Mouse (Mus musculus) erythroblast, adult 5-6 weeks (primary cell): ENCODE results near the gene Gcc2. TPM values are rescaled to one million over a fixed set of nuclear protein-coding genes. Genes with fewer than 3 reads are reported as not detected.
"Not testable (repeated sequence)": the region's sequence is repeated elsewhere in the genome, so short reads cannot be mapped to it uniquely, and the experiment has no call there.

ENCODE experiments used
- ATAC-seq: replicated peaks from 2 replicates; pipeline ENCODE4 v1.8.0; 2016; ENCODE audit warnings: moderate number of reproducible peaks, mild to moderate bottlenecking, moderate TSS enrichment, inconsistent platforms; ENCODE audit not compliant: poor library complexity, low FRiP score, severe bottlenecking
- total RNA-seq, 2 experiments: library from RNA; stranded (forward) in 1 of 2; stranded (reverse) in 1 of 2; fragments of 150-400 nt in 1 of 2; fragments of 200-764, 138-1000 nt in 1 of 2; gene quantifications; 2 replicates each; pipeline versions ENCODE4 v1.2.3 to v1.2.4; 2015 to 2017; ENCODE audit warnings: low replicate concordance in 2 of 2

Gene Gcc2
- total RNA-seq, 2 experiments from 2014 or later: 6.0 to 8.5 TPM

DNA sequence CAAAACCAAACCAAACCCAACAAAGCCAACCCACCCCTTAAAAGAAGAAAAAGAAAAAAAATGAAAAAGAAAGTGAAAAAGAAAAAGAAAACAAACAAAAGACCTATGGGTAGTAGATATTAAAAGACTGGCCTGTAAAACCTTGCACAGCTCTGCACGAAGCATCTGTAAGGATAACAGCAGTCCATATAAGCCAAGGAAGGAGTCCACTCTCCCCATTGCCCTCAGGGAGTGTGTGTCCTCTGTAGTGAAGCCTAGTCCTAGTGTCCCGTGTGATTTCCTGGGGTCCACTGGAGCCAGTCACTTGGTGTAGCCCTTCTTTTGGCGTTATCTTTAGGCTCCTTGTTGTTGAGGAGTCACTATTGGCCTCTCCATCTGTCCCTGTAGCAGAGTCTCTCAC, 25.3 kb upstream of the Gcc2 start:
- not testable (repeated sequence) for ATAC-seq

DNA sequence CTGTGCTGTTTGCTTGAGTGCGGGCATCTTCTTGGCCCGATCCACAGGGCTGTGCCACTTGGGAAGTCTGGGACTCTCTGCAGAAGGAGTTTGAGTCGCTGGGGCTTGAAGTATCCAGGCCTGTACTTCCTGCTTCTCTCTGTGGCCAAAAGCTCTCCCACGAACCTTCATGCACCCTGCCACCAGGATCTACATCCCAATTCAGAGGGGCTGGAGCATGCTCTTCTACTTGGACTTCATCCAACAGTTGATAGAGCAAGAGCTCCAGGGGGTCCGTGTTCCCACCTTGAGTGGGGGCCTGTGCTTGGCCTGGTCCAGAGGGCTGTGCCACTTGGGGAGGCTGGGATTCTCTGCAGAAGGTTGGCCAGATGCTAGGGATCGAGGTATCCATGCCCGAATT, 24.2 kb upstream of the Gcc2 start:
- ATAC-seq: not testable (repeated sequence)

DNA sequence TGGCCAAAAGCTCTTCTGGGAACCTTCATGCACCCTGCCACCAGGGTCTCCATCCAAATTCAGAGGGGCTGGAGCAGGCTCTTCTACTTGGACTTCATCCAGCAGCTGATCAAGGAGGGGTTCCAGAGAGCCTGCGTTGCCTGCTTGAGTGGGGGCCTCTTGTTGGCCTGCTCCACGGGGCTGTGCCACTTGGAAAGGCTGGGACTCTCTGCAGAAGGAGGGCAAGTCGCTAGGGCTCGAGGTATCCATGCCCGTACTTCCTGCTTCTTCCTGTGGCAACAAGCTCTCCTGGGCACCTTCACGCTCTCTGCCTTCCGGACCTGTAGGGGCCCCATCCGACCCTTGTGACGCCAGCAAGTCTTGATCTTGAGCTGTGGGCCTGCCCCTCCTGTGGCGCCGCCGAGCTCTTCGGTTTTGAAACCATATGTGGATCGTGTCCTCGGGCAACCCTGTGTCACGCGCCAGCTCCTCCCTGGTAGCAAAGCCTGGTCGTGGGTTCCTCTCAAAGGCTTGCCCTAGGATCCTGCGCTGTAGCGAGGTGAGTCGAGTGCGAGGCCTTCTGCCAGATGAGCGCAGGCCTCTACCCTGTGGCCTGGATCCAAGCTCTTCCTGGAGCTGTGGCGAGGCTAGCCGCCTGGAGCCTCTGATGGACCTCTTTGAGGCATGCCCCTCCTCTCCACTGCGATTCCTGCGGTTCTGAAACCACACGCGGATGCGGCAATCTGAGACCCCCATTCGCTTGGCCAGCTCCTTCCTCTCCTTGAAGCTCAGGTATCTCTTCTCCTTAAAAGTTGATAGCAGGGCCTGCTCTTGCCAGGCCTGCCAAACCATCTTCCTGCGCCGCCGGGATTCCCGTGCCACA, 23.3 kb upstream of the Gcc2 start:
- ATAC-seq: peak; percentile 62

DNA sequence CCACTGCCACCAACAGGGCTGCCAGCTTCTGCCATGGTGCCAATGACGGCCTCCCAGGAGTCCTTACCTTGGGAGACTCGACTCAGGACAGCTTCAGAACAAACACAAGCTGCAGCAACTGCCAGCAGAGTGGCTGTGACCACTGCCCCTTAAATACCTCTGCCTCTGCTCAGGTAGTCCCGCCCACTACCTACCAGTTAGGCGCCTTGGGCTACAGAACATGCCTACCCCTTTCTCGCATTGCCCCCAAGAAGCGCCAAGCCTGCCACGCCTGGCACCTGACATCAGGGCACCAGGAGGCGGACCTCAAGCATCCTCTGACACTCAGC, 22.7 kb upstream of the Gcc2 start, which contains the start of gene Duxf3:
Gene Duxf3 (minus strand): TSS at position 35 of the 329 bp plus-strand sequence.
- ATAC-seq: peak; percentile 38

DNA sequence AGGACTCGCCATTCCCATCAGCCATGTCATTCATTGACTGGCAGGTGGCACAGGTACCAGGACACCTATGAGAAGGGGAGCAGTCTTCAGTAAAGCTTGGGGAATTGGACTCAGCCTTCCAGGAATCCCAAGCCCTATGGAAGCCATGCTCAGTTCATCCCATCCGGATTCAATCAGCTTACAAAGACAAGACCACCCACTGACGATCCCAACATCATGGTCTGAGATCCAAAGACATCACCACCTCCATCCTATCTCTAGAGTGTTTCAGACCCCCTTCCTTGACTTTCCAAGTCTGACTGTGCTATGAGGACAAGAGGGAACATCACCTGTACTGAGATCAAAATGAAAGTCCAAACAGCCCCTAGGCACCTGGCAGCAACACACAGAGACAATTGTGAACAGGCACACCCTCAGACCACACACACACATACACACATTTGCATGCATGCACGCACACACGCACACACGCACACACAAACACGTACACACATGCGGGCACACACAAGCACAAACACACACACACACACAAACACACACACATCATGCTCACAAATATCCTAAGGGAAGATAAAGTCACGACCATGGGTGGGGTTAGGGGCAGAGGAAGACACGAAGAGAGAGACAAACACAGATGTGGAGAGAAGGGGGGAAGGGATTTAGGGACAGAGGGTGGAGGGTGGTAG, 22.1 kb upstream of the Gcc2 start:
- peak; percentile 26; the same call in 1 of the 2 replicates for ATAC-seq

DNA sequence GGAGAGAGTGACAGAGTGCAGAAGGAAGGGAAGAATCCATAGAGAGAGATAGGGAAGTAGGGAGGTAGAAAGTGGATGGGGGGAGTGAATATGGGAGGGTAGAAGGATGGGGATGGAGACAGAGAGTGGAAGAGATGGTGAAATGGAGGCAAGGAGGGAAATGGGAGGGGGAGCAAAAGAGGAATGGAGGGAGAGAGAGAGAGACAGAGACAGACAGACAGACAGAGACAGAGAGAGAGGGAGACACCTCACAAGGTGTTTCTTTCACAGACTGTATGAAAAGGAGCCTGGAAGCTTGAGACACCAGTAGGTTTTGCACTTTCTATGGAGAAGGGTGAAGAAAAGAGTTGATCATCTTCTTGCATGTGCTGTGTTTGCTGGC, 21.6 kb upstream of the Gcc2 start:
- ATAC-seq: not testable (repeated sequence)

DNA sequence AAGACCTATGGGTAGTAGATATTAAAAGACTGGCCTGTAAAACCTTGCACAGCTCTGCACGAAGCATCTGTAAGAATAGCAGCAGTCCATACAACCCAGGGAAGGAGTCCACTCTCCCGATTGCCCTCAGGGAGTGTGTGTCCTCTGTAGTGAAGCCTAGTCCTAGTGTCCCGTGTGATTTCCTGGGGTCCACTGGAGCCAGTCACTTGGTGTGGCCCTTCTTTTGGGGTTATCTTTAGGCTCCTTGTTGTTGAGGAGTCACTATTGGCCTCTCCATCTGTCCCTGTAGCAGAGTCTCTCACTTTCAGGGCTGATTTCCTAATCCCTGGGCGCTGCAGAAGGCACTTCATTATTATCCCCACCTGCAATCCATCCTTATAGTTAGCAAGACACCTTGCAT, 20.3 kb upstream of the Gcc2 start:
- ATAC-seq: not testable (repeated sequence)

DNA sequence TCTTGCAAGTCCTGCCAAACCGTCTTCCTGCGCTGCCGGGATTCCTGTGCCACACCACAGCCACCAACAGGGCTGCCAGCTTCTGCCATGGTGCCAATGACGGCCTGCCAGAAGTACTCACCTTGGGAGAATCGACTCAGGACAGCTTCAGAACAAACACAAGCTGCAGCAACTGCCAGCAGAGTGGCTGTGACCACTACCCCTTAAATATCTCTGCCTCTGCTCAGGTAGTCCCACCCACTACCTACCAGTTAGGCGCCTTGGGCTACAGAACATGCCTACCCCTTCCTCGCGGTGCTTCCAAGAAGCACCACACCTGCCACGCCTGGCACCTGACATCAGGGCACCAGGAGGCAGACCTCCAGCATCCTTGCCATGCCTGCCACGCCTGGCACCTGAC, 18.7 kb upstream of the Gcc2 start, which contains the start of gene Gm4981:
Gene Gm4981 (minus strand): TSS at position 89 of the 400 bp plus-strand sequence.
- ATAC-seq: no peak

DNA sequence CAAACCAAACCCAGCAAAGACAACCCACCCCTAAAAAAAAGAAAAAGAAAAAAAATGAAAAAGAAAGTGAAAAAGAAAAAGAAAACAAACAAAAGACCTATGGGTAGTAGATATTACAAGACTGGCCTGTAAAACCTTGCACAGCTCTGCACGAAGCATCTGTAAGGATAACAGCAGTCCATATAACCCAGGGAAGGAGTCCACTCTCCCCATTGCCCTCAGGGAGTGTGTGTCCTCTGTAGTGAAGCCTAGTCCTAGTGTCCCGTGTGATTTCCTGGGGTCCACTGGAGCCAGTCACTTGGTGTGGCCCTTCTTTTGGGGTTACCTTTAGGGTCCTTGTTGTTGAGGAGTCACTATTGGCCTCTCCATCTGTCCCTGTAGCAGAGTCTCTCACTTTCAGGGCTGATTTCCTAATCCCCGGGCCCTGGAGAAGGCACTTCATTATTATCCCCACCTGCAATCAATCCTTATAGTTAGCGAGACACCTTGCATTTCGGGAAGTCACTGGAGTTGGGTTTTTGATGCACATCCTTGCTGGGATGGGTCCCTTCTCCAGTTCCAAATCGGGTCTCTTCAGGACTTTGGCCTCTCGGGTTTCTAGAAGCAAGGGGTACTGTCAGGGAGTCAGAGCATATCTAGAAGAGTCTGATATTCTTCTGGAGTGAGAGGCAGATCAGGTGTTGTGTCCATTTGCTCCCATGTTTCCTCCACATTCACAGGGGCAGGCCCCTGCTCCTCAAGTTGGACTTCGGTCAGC, 16.1 kb upstream of the Gcc2 start:
- ATAC-seq: peak; percentile 74

DNA sequence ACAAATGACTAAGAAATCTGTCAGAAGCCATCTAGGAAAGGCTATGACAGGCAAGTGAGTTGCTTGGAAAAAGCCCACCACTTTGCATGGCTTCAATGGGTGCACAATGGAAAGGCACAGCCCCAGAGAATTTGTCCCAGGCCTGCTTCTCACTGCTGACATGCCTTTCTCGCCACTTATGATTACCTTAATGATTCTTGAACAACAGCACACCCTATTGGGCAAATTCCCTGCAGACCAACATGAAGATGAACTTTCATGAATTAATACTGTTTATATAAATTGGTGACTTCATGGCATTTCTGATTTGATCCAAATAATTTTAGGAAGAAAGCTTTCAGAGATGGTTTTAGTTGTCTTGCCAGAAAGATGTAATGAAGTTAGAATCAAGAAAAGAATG, 5.8 kb upstream of the Gcc2 start:
- no peak for ATAC-seq

DNA sequence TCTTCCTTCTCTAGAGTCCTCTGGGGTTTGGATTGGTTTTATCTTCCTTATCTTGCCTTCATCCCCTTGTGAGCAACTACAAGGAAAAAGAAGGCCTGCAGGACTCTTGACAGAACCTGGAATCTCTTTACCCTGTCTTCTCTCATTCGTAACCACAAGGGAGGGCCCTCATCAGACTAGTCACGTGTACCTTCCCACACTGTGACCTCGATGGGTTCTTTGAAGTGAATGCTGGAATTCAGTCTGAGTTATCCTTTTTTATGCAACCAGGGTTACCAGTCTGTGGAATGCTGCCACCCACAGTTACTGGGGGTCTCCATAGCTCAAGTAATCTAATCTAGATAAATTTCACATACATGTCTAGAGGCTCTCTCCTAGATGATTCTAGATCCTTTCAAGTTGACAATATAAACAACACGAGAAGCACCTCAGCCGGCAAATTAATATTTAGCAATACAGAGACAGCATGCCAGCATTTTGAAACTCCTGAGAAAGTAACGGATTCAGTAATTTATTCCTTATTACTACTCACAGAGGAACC, 592 bp upstream of the Gcc2 start:
- no peak for ATAC-seq

DNA sequence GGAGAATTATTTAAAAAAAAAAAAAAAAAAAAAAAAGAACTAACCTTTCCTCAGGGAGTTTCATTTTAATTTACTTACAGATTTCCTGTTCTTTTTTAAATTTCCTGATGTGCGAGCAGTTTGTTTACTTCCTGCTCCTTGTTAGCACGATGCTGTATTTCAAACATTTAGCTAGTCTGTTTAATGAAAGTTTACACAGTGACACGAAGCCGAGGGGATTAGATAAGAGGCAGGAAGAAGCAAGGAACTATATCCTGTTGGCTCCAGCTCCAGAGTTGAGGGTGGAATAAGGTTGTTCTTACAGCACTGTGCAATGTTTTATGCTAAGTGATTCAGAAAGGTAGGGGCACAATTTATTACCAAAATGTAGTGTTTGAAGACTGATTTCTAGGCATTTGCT, 657 bp downstream of the Gcc2 start:
- no peak for ATAC-seq

DNA sequence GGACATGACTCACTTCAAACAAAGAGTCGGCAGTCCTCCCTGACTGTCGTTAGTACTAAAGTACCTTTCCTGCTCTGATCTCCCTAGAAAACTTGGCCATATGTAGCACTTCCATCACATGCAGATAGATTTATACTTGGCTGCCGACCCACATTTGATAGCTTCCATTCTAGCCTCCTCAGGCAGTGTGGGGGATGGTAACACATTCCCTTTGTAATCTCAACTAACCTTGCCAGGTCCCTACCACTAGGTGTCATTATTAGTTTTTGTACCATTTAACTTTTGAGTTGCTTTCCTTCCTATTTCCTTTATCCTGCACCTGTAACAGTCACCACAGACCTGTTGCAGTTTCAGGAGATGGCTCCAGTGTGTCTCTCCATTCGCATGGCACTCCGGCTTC, 3.2 kb downstream of the Gcc2 start:
- no peak for ATAC-seq

DNA sequence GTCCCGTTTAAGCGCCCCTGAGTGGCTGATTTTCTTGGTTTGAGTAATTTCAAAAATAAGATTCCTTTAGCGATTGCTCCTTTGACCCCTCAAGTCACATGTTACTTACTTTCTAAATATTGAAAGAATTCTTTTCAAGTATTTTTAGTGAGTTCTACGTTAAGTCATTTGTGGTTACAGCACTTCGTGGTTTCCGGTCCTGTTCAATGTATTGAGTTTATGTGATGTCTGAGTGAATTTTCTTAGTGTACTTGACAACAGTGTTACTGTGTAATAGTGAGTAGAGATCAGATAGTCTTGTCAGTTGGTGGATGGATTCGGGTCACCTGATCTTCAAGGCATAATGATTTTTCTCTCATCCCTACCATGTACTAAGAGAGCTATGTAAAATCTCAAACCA, 26.9 kb downstream of the Gcc2 start:
- no peak for ATAC-seq

DNA sequence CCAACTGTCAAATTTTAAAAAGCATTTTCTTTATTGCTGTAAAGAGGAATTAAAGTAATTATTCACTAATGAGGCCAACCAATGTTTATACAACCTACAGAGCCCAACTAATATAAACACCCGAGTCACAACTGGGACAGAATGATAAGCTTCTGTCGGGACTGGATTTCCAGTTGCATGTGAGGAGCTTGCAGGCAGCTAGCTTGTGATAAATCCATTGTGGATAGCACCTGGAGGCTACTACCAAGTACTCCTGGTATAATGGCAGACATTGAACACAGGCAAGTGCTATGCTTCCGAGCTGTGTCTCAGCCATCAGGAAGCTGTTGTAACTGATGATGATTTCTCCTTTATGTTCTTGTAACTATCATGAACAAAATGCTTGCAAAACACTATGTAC, 35.4 kb downstream of the Gcc2 start:
- ATAC-seq: peak; percentile 62

DNA sequence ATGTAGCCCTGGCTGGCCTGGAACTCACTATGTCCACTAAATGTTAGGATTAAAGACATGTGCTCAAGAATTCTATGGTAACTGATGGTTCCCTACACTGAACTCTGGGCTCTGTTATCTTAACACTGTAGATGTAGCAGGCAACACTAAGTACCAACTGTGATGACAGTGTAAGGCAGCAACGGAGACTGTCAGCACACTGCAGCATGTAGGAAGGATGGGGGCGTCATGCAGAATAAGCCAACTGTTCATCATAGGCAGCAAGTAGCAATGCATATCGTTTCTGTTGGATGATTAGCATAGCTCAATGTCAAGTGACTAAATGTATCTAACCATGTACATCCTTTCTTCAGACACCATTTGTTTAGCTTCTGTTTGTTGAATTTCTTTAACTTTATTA, 38.9 kb downstream of the Gcc2 start:
- ATAC-seq: no peak

DNA sequence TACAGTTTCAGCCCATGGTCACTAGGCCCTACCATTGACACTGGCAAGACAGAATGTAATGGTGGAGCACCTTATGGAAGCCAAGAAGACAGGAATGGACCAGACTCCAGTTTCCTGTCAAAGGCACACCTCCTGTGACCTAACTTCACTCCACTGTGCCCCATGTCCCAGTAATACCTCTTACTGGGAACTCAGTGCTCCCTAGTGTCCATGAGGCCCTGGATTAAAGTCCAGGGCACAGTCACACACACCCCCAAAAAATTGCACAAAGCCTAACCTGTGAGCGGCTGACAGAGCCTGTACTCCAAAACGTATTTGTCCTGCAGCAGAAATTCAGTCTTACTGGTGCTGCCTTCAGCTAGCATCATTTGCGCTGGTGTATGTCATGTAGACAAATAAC, 40.3 kb downstream of the Gcc2 start:
- ATAC-seq: no peak

DNA sequence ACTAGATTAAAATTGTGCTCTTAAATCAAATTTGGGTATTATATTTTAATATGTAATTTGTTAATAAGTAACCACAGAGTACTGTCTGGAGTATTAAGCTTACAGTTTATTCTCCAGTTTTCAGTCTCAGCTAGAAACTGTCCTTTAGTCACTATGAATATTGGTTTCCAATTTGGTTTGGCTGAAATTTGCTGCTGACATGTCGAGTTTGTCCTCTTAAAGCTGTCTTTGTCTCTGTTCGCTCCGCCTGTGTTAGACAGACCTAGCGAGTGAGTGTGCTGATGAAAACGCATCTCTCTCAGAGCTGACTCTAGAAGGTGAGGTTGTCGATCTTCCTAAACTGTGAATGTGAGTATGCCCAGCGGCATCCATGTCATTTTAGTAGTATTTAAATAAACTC, 49.7 kb downstream of the Gcc2 start:
- ATAC-seq: no peak

DNA sequence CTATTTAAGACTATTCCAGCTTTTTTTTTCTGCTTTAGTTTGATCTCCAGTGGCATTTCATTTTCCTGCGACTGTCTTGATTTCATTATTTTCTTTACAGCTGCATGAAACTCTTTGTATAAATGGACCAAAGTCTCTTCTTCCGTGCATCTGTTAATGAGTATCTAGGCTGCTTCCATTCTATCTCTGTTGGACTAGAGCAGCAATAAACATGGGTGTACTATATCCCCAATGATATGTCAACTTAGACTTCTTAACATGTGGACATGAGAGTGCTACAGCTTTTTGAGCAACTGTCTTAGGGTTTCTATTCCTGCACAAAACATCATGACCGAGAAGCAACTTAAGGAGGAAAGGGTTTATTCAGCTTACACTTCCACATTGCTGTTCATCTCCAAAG, 51.6 kb downstream of the Gcc2 start:
- ATAC-seq: no peak

DNA sequence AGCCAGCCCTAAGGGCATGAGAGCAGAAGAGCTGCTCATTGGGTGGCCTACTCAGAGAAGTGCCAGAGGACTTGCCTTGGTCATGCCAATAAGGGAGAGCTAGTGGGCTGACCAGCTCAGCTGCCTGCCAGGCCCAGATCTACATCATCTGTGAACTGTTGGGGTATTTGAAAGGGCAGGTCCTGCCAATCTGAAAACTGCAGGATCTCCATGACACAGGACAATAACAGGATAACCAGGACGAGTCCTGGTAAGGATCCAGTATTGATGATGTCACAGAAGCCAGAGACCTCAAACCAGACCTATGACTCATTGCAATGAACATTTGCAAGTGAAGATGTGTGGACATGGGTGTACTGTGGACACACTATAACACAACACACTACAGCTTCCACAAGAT, 55.5 kb downstream of the Gcc2 start:
- ATAC-seq: no peak
